Mouse (Mus musculus) MEL (cell line): ENCODE measurements at regions not wholly inside any gene's neighbourhood (a gene's known extent, or its start where the extent isn't known, plus 50 kb on each side); places are given as distances from the start of the nearest gene placed in this dataset.
A peak's percentile ranks its signal among the peaks of the same experiment; 100 is the strongest.

Experiments
- CHD2 ChIP-seq: IDR thresholded peaks from 2 replicates; pipeline ENCODE4 v1.6.1; 2011; ENCODE audit warnings: low read length, improper control_type of control experiment
- CTCF ChIP-seq, 3 experiments: IDR thresholded peaks in 2 of 3; conservative IDR thresholded peaks in 1 of 3; 2 replicates each; pipeline ENCODE4 v1.5.1; 2011 to 2012; ENCODE audit warnings: low read length in 3 of 3, low read depth in 2 of 3, mild to moderate bottlenecking in 2 of 3, improper control_type of control experiment in 1 of 3, inconsistent platforms in 1 of 3, mixed read lengths in 1 of 3, moderate library complexity in 1 of 3; ENCODE audit not compliant: control insufficient read depth in 1 of 3, insufficient read depth in 1 of 3, poor library complexity in 1 of 3, severe bottlenecking in 1 of 3
- KAT2A ChIP-seq: conservative IDR thresholded peaks from 2 replicates; pipeline ENCODE4 v1.6.1; 2012; ENCODE audit warnings: low read depth, low read length, improper control_type of control experiment, inconsistent platforms
- MAFK ChIP-seq: IDR thresholded peaks from 2 replicates; pipeline ENCODE4 v1.6.1; 2011; ENCODE audit warnings: low read depth, mild to moderate bottlenecking, low read length, improper control_type of control experiment, borderline replicate concordance
- MYC ChIP-seq: IDR thresholded peaks from 2 replicates; pipeline ENCODE4 v1.6.1; 2011; ENCODE audit warnings: low read depth, mild to moderate bottlenecking, low read length, improper control_type of control experiment, moderate library complexity
- POLR2A ChIP-seq, 2 experiments: IDR thresholded peaks; 2 replicates each; pipeline ENCODE4 v1.6.1; 2011 to 2012; ENCODE audit warnings: low read length in 2 of 2, mild to moderate bottlenecking in 2 of 2, control low read depth in 1 of 2, improper control_type of control experiment in 1 of 2, low read depth in 1 of 2, moderate library complexity in 1 of 2; ENCODE audit not compliant: control insufficient read depth in 1 of 2, insufficient read depth in 1 of 2, poor library complexity in 1 of 2
- TAL1 ChIP-seq: IDR thresholded peaks from 2 replicates; pipeline ENCODE4 v1.6.1; 2012; ENCODE audit warnings: mild to moderate bottlenecking, inconsistent platforms, low read length, moderate library complexity, mixed read lengths
- ZNF384 ChIP-seq: IDR thresholded peaks from 2 replicates; pipeline ENCODE4 v1.6.1; 2012; ENCODE audit warnings: low read depth, mild to moderate bottlenecking, inconsistent platforms, low read length, improper control_type of control experiment

DNA sequence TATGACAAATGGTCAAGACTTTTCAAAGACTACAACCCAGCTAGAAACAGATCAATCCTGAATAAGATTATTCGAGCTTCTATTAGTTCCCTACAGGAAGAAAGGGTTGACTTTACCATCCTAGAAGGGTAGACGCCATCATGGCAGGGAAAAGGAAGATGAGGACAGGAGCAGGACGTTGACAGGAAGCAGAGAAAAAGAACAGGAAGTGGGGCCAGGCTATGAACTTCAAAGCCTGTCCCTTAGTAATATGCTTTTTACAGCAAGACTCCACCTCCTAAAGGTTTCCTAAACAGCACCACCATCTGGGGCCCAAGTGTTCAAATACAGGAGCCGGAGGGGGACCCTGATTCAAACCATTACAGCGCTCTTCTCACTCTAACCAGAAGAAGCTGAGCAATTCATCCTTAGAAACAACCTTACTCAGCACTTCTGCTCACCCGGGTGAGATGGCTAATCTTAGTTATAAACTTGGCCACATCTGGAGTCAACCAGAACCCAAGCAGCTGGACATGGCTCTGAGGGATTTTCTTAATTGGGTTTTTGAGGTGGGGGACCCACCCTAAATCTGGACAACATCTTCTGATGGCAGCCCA lies 60.6 kb upstream of the Trim2 start:
- TF ChIP-seq POLR2A (IDR thresholded peaks at IDR 0.05; ENCODE audit: control insufficient read depth in 1 of 2, insufficient read depth in 1 of 2, low read depth in 1 of 2, low read length in 2 of 2, poor library complexity in 1 of 2) (no peak), MAFK (peak; percentile 58; the same call in 1 of the 2 replicates), CTCF (IDR thresholded peaks at IDR 0.05 in 2 of 3, conservative IDR thresholded peaks at IDR 0.05 in 1 of 3; ENCODE audit: control insufficient read depth in 1 of 3, insufficient read depth in 1 of 3, low read depth in 2 of 3, low read length in 3 of 3, poor library complexity in 1 of 3, severe bottlenecking in 1 of 3) (no peak), KAT2A (no peak), ZNF384 (no peak), TAL1 (no peak), CHD2 (no peak), MYC (no peak)
